Mouse (Mus musculus) left cerebral cortex, adult 18-20 months (tissue): ENCODE data around the gene Lst1. TPM values are rescaled to one million over a fixed set of nuclear protein-coding genes. Genes with fewer than 3 reads are reported as not detected.

Experiments used
- microRNA-seq, 2 experiments: library from miRNA; unstranded; fragments of <30 nt; microRNA quantifications; one replicate each; pipeline ENCODE4 v1.2.0; 2021
- total RNA-seq, 2 experiments: library from RNA; stranded (reverse); gene quantifications; 2 replicates each; pipeline ENCODE4 v1.2.3; 2021

Gene Lst1
- total RNA-seq, 2 experiments from 2014 or later, result 6.0 to 6.9 TPM

Small RNA genes within 50 kb of the gene (microRNA-seq; reads per million reads assigned to microRNA genes)
- gene Mir6973a, result 0 reads per million in 2 experiments
- 0.21 to 0.25 reads per million in 2 experiments for gene Mir6974

Other genes starting within 250 kb of the Lst1 start
- 10 to 100 TPM; 21.5 to 31.4 TPM for gene Hspa1b, start 229.2 kb downstream of the Lst1 start, total RNA-seq
- under 1 TPM in 1 of 2 experiments, not detected in 1; 0.72 TPM for gene Gm20481, start 218.5 kb downstream of the Lst1 start, total RNA-seq
- 10 to 100 TPM; 22.1 to 23.4 TPM for gene Hspa1a, start 216.3 kb downstream of the Lst1 start, total RNA-seq
- gene Hspa1l, start 215.7 kb downstream of the Lst1 start, total RNA-seq, result under 1 TPM; 0.44 to 0.61 TPM
- 10 to 100 TPM; 13.9 to 15.5 TPM for gene Lsm2, start 206.6 kb downstream of the Lst1 start, total RNA-seq
- gene Vars, start 187.5 kb downstream of the Lst1 start, total RNA-seq, result 10 to 100 TPM; 39.6 to 44.0 TPM
- gene Vwa7, start 171.9 kb downstream of the Lst1 start, total RNA-seq, result under 1 TPM; 0.61 to 0.77 TPM
- gene Sapcd1, start 160.4 kb downstream of the Lst1 start, total RNA-seq, result not detected
- gene Msh5, start 141.7 kb downstream of the Lst1 start, total RNA-seq, result under 1 TPM; 0.65 to 0.68 TPM
- 10 to 100 TPM in 1 of 2 experiments, 1 to 10 TPM in 1; 9.1 to 10.2 TPM for gene Clic1, start 138.5 kb downstream of the Lst1 start, total RNA-seq
- gene Ddah2, start 129.4 kb downstream of the Lst1 start, total RNA-seq, result 10 to 100 TPM in 1 of 2 experiments, 1 to 10 TPM in 1; 9.9 to 11.6 TPM
- gene Ly6g6c, start 123.1 kb downstream of the Lst1 start, total RNA-seq, result not detected
- gene Mpig6b, start 122.3 kb downstream of the Lst1 start, total RNA-seq, result not detected
- gene Ly6g6e, start 111.5 kb downstream of the Lst1 start, total RNA-seq, result 1 to 10 TPM; 2.3 to 6.2 TPM
- 1 to 10 TPM in 1 of 2 experiments, under 1 TPM in 1; 0.70 to 1.0 TPM for gene Ly6g6d, start 110.4 kb downstream of the Lst1 start, total RNA-seq
- gene Ly6g6f, start 102.8 kb downstream of the Lst1 start, total RNA-seq, result under 1 TPM; 0.33 to 0.40 TPM
- 100 to 1,000 TPM; 115 to 120 TPM for gene Abhd16a, start 99.2 kb downstream of the Lst1 start, total RNA-seq
- gene Ly6g5c, start 80.2 kb downstream of the Lst1 start, total RNA-seq, result not detected
- gene Ly6g5b, start 73.0 kb downstream of the Lst1 start, total RNA-seq, result under 1 TPM; 0.28 to 0.72 TPM
- 10 to 100 TPM; 15.9 to 16.4 TPM for gene Gpank1, start 67.0 kb downstream of the Lst1 start, total RNA-seq
- gene Csnk2b, start 66.4 kb downstream of the Lst1 start, total RNA-seq, result 100 to 1,000 TPM; 192 to 198 TPM
- gene D17H6S53E, start 62.1 kb downstream of the Lst1 start, total RNA-seq, result 10 to 100 TPM; 31.5 to 32.2 TPM
- not detected for gene Apom, start 56.4 kb downstream of the Lst1 start, total RNA-seq
- 100 to 1,000 TPM; 294 to 308 TPM for gene Bag6, start 53.3 kb downstream of the Lst1 start, total RNA-seq
- 100 to 1,000 TPM; 270 to 288 TPM for gene Prrc2a, start 23.5 kb downstream of the Lst1 start, total RNA-seq
- gene Aif1, start 12.4 kb downstream of the Lst1 start, total RNA-seq, result 10 to 100 TPM in 1 of 2 experiments, 1 to 10 TPM in 1; 8.6 to 11.6 TPM
- under 1 TPM; 0.79 to 0.80 TPM for gene Ltb, start 6.0 kb upstream of the Lst1 start, total RNA-seq
- gene Tnf, start 13.6 kb upstream of the Lst1 start, total RNA-seq, result not detected
- under 1 TPM; 0.23 to 0.60 TPM for gene Lta, start 16.9 kb upstream of the Lst1 start, total RNA-seq
- gene Gm16181, start 32.4 kb upstream of the Lst1 start, total RNA-seq, result not detected
- 100 to 1,000 TPM; 587 to 598 TPM for gene Atp6v1g2, start 45.2 kb upstream of the Lst1 start, total RNA-seq
- gene Nfkbil1, start 47.4 kb upstream of the Lst1 start, total RNA-seq, result 10 to 100 TPM; 11.6 to 14.9 TPM
- gene Ddx39b, start 53.3 kb upstream of the Lst1 start, total RNA-seq, result 100 to 1,000 TPM; 201 to 213 TPM
- 10 to 100 TPM; 26.2 to 33.1 TPM for gene H2-D1, start 74.3 kb upstream of the Lst1 start, total RNA-seq
- gene H2-Q1, start 132.0 kb upstream of the Lst1 start, total RNA-seq, result 1 to 10 TPM in 1 of 2 experiments, under 1 TPM in 1; 0.79 to 1.2 TPM
- gene H2-Q2, start 153.8 kb upstream of the Lst1 start, total RNA-seq, result under 1 TPM; 0.44 to 0.82 TPM
- 1 to 10 TPM; 2.9 to 4.1 TPM for gene H2-Q4, start 191.2 kb upstream of the Lst1 start, total RNA-seq
- gene H2-Q6, start 236.4 kb upstream of the Lst1 start, total RNA-seq, result 1 to 10 TPM in 1 of 2 experiments, under 1 TPM in 1; 0.96 to 1.4 TPM